Mouse (Mus musculus): ENCODE data around the gene Oog4. TPM values are rescaled to one million over a fixed set of nuclear protein-coding genes. Genes with fewer than 3 reads are reported as not detected.

The Oog4 gene
- polyA plus RNA-seq, 2 experiments: not detected

- 75% methylated on average over 5 of the region's 5 CpGs for WGBS
- peak overlapping the region; percentile 69 for H3K9ac ChIP-seq (ENCODE audit: low read depth, low read length, severe bottlenecking)
- DNase-seq (ENCODE audit: low spot score) (no peak), ATAC-seq (ENCODE audit: low FRiP score, low read depth) (no peak)
- H3K4me3 ChIP-seq (replicated peaks; ENCODE audit: low read length): peak overlapping the region; percentile 58
- H3K27ac ChIP-seq (replicated peaks; ENCODE audit: low read depth, low read length): no peak overlapping the region; the same call in 1 of the 2 replicates
- TF ChIP-seq POLR2A (IDR thresholded peaks at IDR 0.05; ENCODE audit: borderline replicate concordance, extremely low read depth, insufficient read depth, insufficient read length): no peak
- no peaks in the 10 kb centered on the region for H3K4me1 ChIP-seq (ENCODE audit: control insufficient read depth, insufficient read depth, low read length)
- peak overlapping the region; percentile 50 for H3K4me2 ChIP-seq (replicated peaks; ENCODE audit: low read depth, low read length, severe bottlenecking)
- H3K9me3 ChIP-seq (ENCODE audit: control insufficient read depth, low read length): no peaks in the 10 kb centered on the region
- H3K36me3 ChIP-seq (ENCODE audit: control insufficient read depth, insufficient read depth, low read length): peaks cover 21% of the 10 kb centered on the region
- H3K27me3 ChIP-seq (ENCODE audit: control insufficient read depth, insufficient read depth, low read length): no peaks in the 10 kb centered on the region
Measured at GRCm38 (mm10) chr4:143411566-143412218, 38.4 kb downstream of the Oog4 start.

- ATAC-seq (ENCODE audit: low FRiP score, low read depth) (no peak), DNase-seq (ENCODE audit: low spot score) (no peak)
- Histone ChIP-seq H3K4me3 (replicated peaks; ENCODE audit: low read length) (no peak within 1 kb of the TSS), H3K27ac (replicated peaks; ENCODE audit: low read depth, low read length) (no peak within 1 kb of the TSS), H3K36me3 (ENCODE audit: control insufficient read depth, insufficient read depth, low read length) (no peaks in the 10 kb centered on the region), H3K4me1 (ENCODE audit: control insufficient read depth, insufficient read depth, low read length) (no peaks in the 10 kb centered on the region), H3K27me3 (ENCODE audit: control insufficient read depth, insufficient read depth, low read length) (no peaks in the 10 kb centered on the region), H3K4me2 (replicated peaks; ENCODE audit: low read depth, low read length, severe bottlenecking) (no peak within 1 kb of the TSS), H3K9me3 (ENCODE audit: control insufficient read depth, low read length) (0 out of 2 replicates have a peak, but pooled peaks cover 5% of the 10 kb centered on the region), H3K9ac (ENCODE audit: low read depth, low read length, severe bottlenecking) (no peak within 1 kb of the TSS)
- TF ChIP-seq POLR2A (IDR thresholded peaks at IDR 0.05; ENCODE audit: borderline replicate concordance, extremely low read depth, insufficient read depth, insufficient read length): no peak
- 80% methylated on average over 26 of the region's 26 CpGs for WGBS
Measured at GRCm38 (mm10) chr4:143394181-143394580, 55.9 kb downstream of the Oog4 start, which contains the start of gene Pramel1. Gene Pramel1 (plus strand): TSS chr4:143394428.

- Histone ChIP-seq H3K4me1 (ENCODE audit: control insufficient read depth, insufficient read depth, low read length) (no peaks in the 10 kb centered on the region), H3K27me3 (ENCODE audit: control insufficient read depth, insufficient read depth, low read length) (no peaks in the 10 kb centered on the region), H3K27ac (replicated peaks; ENCODE audit: low read depth, low read length) (no peak overlapping the region), H3K36me3 (ENCODE audit: control insufficient read depth, insufficient read depth, low read length) (no peaks in the 10 kb centered on the region), H3K9ac (ENCODE audit: low read depth, low read length, severe bottlenecking) (peak overlapping the region; percentile 55), H3K9me3 (ENCODE audit: control insufficient read depth, low read length) (0 out of 2 replicates have a peak, but pooled peaks cover 4% of the 10 kb centered on the region), H3K4me2 (replicated peaks; ENCODE audit: low read depth, low read length, severe bottlenecking) (peak overlapping the region; percentile 50), H3K4me3 (replicated peaks; ENCODE audit: low read length) (peak overlapping the region; percentile 37)
- 12% methylated on average over 27 of the region's 43 CpGs for WGBS
- TF ChIP-seq POLR2A (IDR thresholded peaks at IDR 0.05; ENCODE audit: borderline replicate concordance, extremely low read depth, insufficient read depth, insufficient read length): no peak
- DNase-seq (ENCODE audit: low spot score) (peak; percentile 71), ATAC-seq (ENCODE audit: low FRiP score, low read depth) (peak; percentile 88)
Measured at GRCm38 (mm10) chr4:143388955-143389702, 61.0 kb downstream of the Oog4 start.

Other genes starting within 250 kb of the Oog4 start
- gene Prdm2, start 237.3 kb downstream of the Oog4 start, polyA plus RNA-seq (2012; rRNA removed): 26.2 and 28.8 TPM in 2 replicates
- gene Prdm2, start 237.3 kb downstream of the Oog4 start, polyA plus RNA-seq (2014; fragmentation: Nextera tagmentation; extraction: Ambion mirVana): 14.2 and 17.2 TPM in 2 replicates
- 24.2 and 34.3 TPM in 2 replicates for gene Pdpn, start 150.8 kb downstream of the Oog4 start, polyA plus RNA-seq (2012; rRNA removed)
- gene Pdpn, start 150.8 kb downstream of the Oog4 start, polyA plus RNA-seq (2014; fragmentation: Nextera tagmentation; extraction: Ambion mirVana): 77.4 and 80.3 TPM in 2 replicates
- 1.8 and 2.4 TPM in 2 replicates for gene Lrrc38, start 100.6 kb downstream of the Oog4 start, polyA plus RNA-seq (2012; rRNA removed)
- 1.2 and 1.5 TPM in 2 replicates for gene Lrrc38, start 100.6 kb downstream of the Oog4 start, polyA plus RNA-seq (2014; fragmentation: Nextera tagmentation; extraction: Ambion mirVana)
- gene Pramel1, start 55.9 kb downstream of the Oog4 start, polyA plus RNA-seq (2012; rRNA removed): 0.03 TPM in 1 of 2 replicates, not detected in the other
- not detected in 2 replicates for gene Pramel1, start 55.9 kb downstream of the Oog4 start, polyA plus RNA-seq (2014; fragmentation: Nextera tagmentation; extraction: Ambion mirVana)
- gene Pramef8, start 37.9 kb downstream of the Oog4 start, polyA plus RNA-seq (2012; rRNA removed): 11.4 and 13.8 TPM in 2 replicates
- 13.5 and 14.0 TPM in 2 replicates for gene Pramef8, start 37.9 kb downstream of the Oog4 start, polyA plus RNA-seq (2014; fragmentation: Nextera tagmentation; extraction: Ambion mirVana)
- not detected in 2 replicates for gene Gm13043, start 61.0 kb upstream of the Oog4 start, polyA plus RNA-seq (2012; rRNA removed)
- gene Gm13043, start 61.0 kb upstream of the Oog4 start, polyA plus RNA-seq (2014; fragmentation: Nextera tagmentation; extraction: Ambion mirVana): not detected in 2 replicates
- not detected in 2 replicates for gene Gm13040, start 85.6 kb upstream of the Oog4 start, polyA plus RNA-seq (2012; rRNA removed)
- gene Gm13040, start 85.6 kb upstream of the Oog4 start, polyA plus RNA-seq (2014; fragmentation: Nextera tagmentation; extraction: Ambion mirVana): not detected in 2 replicates
- gene BC080695, start 101.4 kb upstream of the Oog4 start, polyA plus RNA-seq (2012; rRNA removed): not detected in 2 replicates
- gene BC080695, start 101.4 kb upstream of the Oog4 start, polyA plus RNA-seq (2014; fragmentation: Nextera tagmentation; extraction: Ambion mirVana): not detected in 2 replicates
- not detected in 2 replicates for gene Gm13057, start 101.4 kb upstream of the Oog4 start, polyA plus RNA-seq (2012; rRNA removed)
- not detected in 2 replicates for gene Gm13057, start 101.4 kb upstream of the Oog4 start, polyA plus RNA-seq (2014; fragmentation: Nextera tagmentation; extraction: Ambion mirVana)
- gene Gm13083, start 164.7 kb upstream of the Oog4 start, polyA plus RNA-seq (2012; rRNA removed): not detected in 2 replicates
- not detected in 2 replicates for gene Gm13083, start 164.7 kb upstream of the Oog4 start, polyA plus RNA-seq (2014; fragmentation: Nextera tagmentation; extraction: Ambion mirVana)
- not detected in 2 replicates for gene Gm13088, start 206.9 kb upstream of the Oog4 start, polyA plus RNA-seq (2012; rRNA removed)
- gene Gm13088, start 206.9 kb upstream of the Oog4 start, polyA plus RNA-seq (2014; fragmentation: Nextera tagmentation; extraction: Ambion mirVana): not detected in 2 replicates